Mouse (Mus musculus): ENCODE results near the gene Rccd1. TPM values are rescaled to one million over a fixed set of nuclear protein-coding genes. Genes with fewer than 3 reads are reported as not detected.

Rccd1 gene
- polyA plus RNA-seq, 1 experiment from 2014 or later = 16.1 TPM

DNA sequence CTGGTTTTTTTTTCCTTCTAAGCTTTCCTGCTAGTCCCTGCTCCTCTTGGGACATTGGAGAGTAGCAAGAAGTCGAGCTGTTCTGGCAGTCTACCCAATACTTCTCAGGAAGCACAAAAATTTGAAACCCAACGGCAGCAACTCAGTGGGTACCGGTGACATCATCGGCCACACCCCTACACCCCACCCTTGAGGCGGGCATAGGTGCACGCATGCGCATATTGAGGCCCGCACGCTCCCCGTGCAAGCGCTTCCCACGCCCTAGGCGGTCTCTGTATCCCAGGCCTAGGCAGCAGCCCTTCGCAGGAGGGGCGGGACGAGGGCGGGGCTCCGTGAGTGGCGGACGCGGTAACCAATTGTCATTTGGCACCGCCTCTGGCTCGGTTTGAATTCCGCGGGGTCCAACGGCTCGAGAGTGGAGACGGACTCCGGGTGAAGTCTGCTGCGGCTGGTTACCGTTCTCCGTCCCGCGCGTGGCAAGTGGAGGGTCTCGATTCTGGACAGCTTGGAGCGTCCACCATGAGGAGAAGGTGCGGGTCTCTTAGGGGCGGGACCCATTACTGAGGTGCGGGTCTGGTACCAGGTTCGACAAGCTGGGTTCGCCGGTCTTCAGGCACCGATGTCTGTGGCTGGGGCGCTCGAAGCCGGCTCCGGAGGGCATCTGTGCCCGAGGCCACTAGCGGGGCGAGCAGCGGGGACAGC, 30.0 kb downstream of the Rccd1 start, which contains the start of gene Prc1:
Prc1 (plus strand) TSS at position 389 of the 702 bp plus-strand sequence.
- no peaks in the 10 kb centered on the region for H3K27me3 ChIP-seq
- peaks cover 8% of the 10 kb centered on the region; the same call in 1 of the 2 replicates for H3K4me1 ChIP-seq (replicated peaks)
- H3K4me2 ChIP-seq = peak within 1 kb of the TSS; percentile 97
- H3K9me3 ChIP-seq = no peaks in the 10 kb centered on the region
- peak; percentile 98 for ATAC-seq (ENCODE audit: low FRiP score)
- H3K9ac ChIP-seq = peak within 1 kb of the TSS; percentile 75
- H3K4me3 ChIP-seq = peak within 1 kb of the TSS; percentile 68
- under 1% methylated on average over 52 of the region's 52 CpGs for WGBS
- H3K36me3 ChIP-seq = peaks cover 19% of the 10 kb centered on the region
- H3K27ac ChIP-seq = peak within 1 kb of the TSS; percentile 41

DNA sequence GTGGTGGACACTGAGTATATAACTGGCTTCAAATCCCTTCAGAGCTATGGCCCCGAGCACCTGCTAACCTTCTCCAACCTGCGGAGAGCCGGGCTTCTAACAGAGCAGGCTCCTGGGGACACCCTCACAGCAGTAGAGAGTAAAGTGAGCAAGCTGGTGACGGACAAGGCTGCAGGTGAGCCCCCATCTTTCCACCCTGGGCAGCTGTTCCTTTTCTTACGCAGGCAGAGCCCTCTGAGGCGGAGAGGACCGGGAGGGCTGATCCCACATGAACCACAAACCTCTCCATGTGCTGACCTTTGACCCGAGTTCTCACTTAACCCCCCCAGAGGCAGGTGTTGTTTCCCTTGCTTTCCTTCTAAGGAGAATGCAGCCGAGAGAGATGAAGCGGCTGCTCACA, 36.5 kb downstream of the Rccd1 start:
- Histone ChIP-seq H3K4me1 (replicated peaks) (no peaks in the 10 kb centered on the region), H3K27ac (no peak overlapping the region), H3K4me3 (no peak overlapping the region), H3K9me3 (no peaks in the 10 kb centered on the region), H3K4me2 (no peak overlapping the region), H3K36me3 (peaks cover 82% of the 10 kb centered on the region), H3K27me3 (no peaks in the 10 kb centered on the region), H3K9ac (no peak overlapping the region)
- ATAC-seq (ENCODE audit: low FRiP score) = no peak
- 84% methylated on average over 10 of the region's 10 CpGs for WGBS

DNA sequence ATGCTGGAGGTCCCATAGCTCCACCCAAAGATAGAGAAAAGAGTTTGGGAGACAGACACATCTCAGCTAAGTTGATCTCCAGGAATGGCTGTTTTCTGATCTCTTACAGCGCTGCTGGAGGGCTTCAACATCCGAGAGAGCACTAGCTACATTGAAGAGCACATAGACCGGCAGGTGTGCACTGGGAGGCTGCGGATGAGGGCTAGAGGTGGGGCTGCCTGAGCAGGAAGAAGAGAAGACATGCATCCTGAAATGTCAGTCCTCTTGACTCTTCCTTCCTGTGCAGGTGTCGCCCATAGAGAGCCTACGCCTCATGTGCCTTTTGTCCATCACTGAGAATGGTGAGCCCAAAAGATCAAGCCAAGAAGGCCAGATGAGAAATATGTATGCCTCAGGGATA, 38.5 kb downstream of the Rccd1 start:
- H3K4me1 ChIP-seq (replicated peaks) = no peaks in the 10 kb centered on the region
- H3K27me3 ChIP-seq = no peaks in the 10 kb centered on the region
- H3K36me3 ChIP-seq = peaks cover 87% of the 10 kb centered on the region
- ATAC-seq (ENCODE audit: low FRiP score) = no peak
- no peaks in the 10 kb centered on the region for H3K9me3 ChIP-seq
- no peak overlapping the region for H3K4me3 ChIP-seq
- H3K9ac ChIP-seq = no peak overlapping the region
- 96% methylated on average over 6 of the region's 6 CpGs for WGBS
- no peak overlapping the region for H3K4me2 ChIP-seq
- H3K27ac ChIP-seq = no peak overlapping the region

DNA sequence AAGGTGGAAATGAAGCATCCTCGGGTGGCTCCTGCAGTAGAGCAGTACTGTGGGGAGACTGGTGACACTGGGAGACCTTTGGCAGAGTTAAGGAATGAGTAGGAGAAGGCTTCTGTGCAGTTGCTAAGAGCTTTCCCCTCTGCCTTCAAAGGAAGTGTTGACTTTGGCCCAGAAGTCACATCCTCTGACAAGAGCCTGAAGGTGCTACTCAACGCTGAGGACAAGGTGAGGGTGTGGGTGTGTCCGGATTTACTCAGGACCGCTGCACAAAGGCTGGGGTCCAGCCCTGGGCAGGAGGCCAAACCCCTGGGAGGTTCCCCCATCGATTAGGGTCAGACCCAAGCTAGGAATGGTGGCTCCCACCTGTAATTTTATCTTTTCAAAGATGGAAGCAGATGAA, 39.9 kb downstream of the Rccd1 start:
- H3K4me2 ChIP-seq = no peak overlapping the region
- H3K9me3 ChIP-seq = no peaks in the 10 kb centered on the region
- H3K4me1 ChIP-seq (replicated peaks) = no peaks in the 10 kb centered on the region
- no peak overlapping the region for H3K4me3 ChIP-seq
- H3K9ac ChIP-seq = no peak overlapping the region
- no peaks in the 10 kb centered on the region for H3K27me3 ChIP-seq
- H3K36me3 ChIP-seq = peaks cover 87% of the 10 kb centered on the region
- no peak for ATAC-seq (ENCODE audit: low FRiP score)
- no peak overlapping the region for H3K27ac ChIP-seq
- 96% methylated on average over 5 of the region's 5 CpGs for WGBS

DNA sequence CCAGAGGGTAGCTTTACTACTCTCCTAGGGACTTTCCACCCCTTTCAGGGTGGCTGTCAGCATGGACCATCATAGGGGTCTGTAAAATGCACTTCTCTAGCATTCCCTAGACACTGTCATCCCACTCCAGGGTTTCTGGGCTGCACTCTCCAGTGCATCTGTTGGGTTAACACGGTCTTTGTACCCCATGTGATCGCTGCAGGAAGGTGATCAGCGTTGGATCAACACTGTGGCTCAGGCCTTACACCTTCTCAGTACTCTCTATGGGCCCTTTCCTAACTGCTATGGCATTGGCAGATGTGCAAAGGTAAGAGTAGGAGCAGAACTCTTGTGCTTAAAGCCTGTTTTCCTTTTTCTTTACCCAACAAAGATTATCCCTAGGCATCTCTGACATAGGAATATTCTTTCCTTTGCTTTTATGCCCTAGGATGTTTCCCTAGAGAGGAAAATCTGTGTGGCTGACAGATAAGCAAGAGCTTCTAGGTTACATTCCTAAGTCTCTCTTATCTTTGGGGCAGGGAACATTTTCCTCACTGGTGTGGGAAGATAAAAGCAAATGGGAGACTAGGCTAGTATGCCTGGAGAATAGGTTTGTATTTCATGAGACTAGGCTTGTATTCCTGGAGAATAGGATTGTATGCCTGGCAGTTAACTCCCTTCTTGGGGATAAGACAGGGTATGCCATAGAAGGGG, 40.9 kb downstream of the Rccd1 start:
- no peak for ATAC-seq (ENCODE audit: low FRiP score)

DNA sequence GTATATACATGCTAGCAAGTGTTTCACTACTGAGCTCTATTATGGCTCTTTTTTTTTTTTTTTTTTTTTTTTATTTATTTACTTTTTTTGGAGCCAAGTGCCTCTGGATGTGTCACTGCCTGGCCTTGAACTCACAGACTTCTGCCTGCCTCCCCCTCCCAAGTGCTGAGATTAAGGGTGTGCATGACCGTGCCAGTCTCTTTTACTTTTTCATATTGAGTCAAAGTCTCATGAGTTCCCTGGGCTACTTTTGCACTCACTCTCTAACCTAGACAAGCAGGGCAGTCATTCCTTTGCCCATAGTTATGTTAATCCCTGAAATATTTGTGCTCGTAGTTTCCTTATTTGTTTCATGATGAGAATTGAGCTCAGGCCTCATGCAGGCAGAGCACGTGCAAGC, 42.6 kb downstream of the Rccd1 start:
- ATAC-seq (ENCODE audit: low FRiP score) = no peak

More for the DNA sequence above, 40.9 kb downstream of the Rccd1 start:
- Histone ChIP-seq H3K36me3 (peaks cover 90% of the 10 kb centered on the region), H3K4me2 (no peak overlapping the region), H3K4me3 (no peak overlapping the region), H3K4me1 (replicated peaks) (no peaks in the 10 kb centered on the region), H3K27ac (no peak overlapping the region), H3K27me3 (no peaks in the 10 kb centered on the region), H3K9ac (no peak overlapping the region), H3K9me3 (no peaks in the 10 kb centered on the region)
- WGBS = 89% methylated on average over 3 of the region's 3 CpGs

DNA sequence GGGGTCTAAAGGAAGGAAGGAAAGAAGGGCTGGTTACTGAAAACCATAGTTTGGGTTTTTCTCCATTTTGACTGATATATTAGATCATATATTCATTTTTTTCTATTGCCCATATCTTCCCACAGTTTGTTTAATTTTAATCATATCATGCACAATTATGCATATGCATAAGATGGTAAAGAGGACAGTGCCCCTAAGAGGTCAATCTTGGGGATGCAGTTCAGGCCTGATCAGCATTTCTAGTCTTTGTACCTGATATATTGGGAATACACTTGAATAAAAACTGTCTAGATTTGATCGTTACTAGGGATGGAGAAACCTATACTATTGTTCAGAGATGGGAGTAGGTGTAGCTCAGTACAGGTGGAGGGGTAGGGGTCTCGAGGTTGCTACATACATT, 43.3 kb downstream of the Rccd1 start:
- WGBS = 94% methylated on average over 2 of the region's 2 CpGs
- H3K4me2 ChIP-seq = no peak overlapping the region
- no peaks in the 10 kb centered on the region for H3K27me3 ChIP-seq
- H3K9me3 ChIP-seq = no peaks in the 10 kb centered on the region
- peaks cover 90% of the 10 kb centered on the region for H3K36me3 ChIP-seq
- H3K27ac ChIP-seq = no peak overlapping the region
- no peak for ATAC-seq (ENCODE audit: low FRiP score)
- H3K4me3 ChIP-seq = no peak overlapping the region
- no peaks in the 10 kb centered on the region for H3K4me1 ChIP-seq (replicated peaks)
- no peak overlapping the region for H3K9ac ChIP-seq

More for the DNA sequence above, 42.6 kb downstream of the Rccd1 start:
- H3K27ac ChIP-seq = no peak overlapping the region
- H3K9me3 ChIP-seq = no peaks in the 10 kb centered on the region
- H3K27me3 ChIP-seq = no peaks in the 10 kb centered on the region
- WGBS = 86% methylated on average over 3 of the region's 3 CpGs
- H3K36me3 ChIP-seq = peaks cover 90% of the 10 kb centered on the region
- no peaks in the 10 kb centered on the region for H3K4me1 ChIP-seq (replicated peaks)
- H3K4me2 ChIP-seq = no peak overlapping the region
- H3K9ac ChIP-seq = no peak overlapping the region
- no peak overlapping the region for H3K4me3 ChIP-seq

DNA sequence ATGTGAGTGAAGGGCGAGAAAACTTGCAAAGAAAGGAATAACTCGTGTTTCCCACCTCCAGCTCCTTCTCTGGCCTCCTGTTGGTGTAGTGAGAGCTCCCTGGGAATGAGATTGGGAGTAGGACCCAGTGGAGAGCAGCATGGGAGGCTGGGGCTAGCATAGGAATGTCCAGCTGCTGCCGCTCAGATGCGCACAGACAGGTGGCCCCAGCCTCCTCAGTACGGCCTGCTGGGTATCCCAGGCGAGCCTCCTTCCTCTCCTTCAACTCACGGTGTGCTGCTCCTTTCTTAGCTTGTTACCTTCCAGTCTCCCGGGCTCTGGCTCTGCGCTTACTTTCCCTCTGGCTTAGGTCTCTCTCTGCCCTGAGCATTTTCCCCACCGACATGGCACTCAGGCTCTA, 44.2 kb downstream of the Rccd1 start:
- WGBS = 86% methylated on average over 10 of the region's 10 CpGs

DNA sequence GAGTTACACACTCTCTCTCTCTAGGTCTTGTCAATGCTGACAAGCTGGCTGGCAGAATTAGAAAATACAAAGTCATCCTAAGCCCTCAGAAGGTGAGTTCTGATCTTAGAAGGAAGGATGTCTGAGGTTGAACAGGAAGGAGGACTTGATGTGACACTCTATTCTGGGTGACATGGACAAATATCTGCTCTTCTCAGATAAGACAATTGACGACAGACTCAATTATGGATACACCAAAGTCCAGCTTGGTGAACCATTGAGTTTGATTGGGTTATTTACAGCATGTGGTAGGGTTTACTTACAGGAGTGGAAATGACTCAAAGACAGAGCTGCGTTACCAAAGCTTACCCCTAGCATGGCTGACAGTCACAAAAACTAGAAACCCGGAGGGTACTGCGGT, 47.9 kb downstream of the Rccd1 start:
- Histone ChIP-seq H3K9me3 (peaks cover 14% of the 10 kb centered on the region), H3K27me3 (no peaks in the 10 kb centered on the region), H3K27ac (no peak overlapping the region), H3K4me1 (replicated peaks) (peaks cover 2% of the 10 kb centered on the region), H3K4me2 (no peak overlapping the region), H3K9ac (no peak overlapping the region), H3K4me3 (no peak overlapping the region), H3K36me3 (peaks cover 88% of the 10 kb centered on the region)
- no peak for ATAC-seq (ENCODE audit: low FRiP score)
- WGBS = 95% methylated on average over 4 of the region's 4 CpGs

More for the DNA sequence above, 44.2 kb downstream of the Rccd1 start:
- H3K4me1 ChIP-seq (replicated peaks) = no peaks in the 10 kb centered on the region
- no peak for ATAC-seq (ENCODE audit: low FRiP score)
- peaks cover 3% of the 10 kb centered on the region for H3K9me3 ChIP-seq
- H3K36me3 ChIP-seq = peaks cover 89% of the 10 kb centered on the region
- no peaks in the 10 kb centered on the region for H3K27me3 ChIP-seq
- no peak overlapping the region for H3K4me2 ChIP-seq
- no peak overlapping the region for H3K4me3 ChIP-seq
- no peak overlapping the region for H3K9ac ChIP-seq
- no peak overlapping the region for H3K27ac ChIP-seq

DNA sequence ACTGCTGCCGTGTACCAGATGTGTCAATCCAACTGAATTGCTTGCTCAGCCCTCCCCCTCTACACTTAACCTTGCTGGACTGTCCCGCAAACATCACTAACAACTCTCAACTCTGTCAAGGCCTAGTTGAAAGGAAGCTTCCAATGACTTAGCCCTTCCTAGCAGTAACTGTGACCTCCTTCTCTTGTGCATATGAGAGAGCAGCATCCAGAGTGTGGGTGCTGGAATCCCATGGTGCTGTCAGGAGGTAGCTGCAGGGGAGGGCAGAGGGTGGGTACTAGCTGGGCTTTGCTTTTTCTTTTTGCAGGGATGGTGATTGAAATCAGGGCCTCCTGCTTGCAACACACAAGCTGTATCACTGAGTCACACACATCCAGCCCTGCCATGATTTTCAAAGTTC, 50.8 kb downstream of the Rccd1 start:
- Histone ChIP-seq H3K9me3 (peaks cover 14% of the 10 kb centered on the region), H3K4me2 (no peak overlapping the region), H3K4me1 (replicated peaks) (peaks cover 25% of the 10 kb centered on the region), H3K36me3 (peaks cover 64% of the 10 kb centered on the region), H3K4me3 (no peak overlapping the region), H3K27ac (no peak overlapping the region), H3K9ac (no peak overlapping the region), H3K27me3 (no peaks in the 10 kb centered on the region)
- WGBS = 95% methylated on average over 2 of the region's 2 CpGs
- no peak for ATAC-seq (ENCODE audit: low FRiP score)

DNA sequence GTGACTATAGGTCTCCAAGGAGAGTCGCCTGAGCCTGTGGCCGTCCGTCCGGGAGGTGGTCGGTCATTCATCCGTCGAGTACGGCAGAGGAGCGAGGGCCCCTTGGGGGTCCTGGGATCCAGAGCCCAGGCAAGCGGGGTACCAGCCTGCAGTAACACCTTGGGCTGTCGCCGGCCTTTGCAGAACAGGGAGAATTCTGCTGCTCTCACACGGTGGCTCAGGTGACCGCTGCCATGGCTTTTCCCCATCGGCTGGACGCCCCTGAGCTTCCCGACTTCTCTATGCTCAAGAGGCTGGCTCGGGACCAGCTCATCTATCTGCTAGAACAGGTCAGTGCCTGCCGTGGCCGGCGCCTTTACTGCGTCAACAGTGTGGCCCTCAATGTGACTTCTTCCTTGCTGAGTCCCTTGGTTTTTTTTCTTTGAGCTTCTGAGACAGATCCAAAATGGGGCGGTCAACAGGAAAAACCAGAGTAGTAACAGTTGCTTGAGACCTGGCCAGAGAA, 54.5 kb downstream of the Rccd1 start:
- Histone ChIP-seq H3K9me3 (peaks cover 8% of the 10 kb centered on the region), H3K4me3 (peak overlapping the region; percentile 89), H3K4me2 (peak overlapping the region; percentile 95), H3K27me3 (no peaks in the 10 kb centered on the region), H3K4me1 (replicated peaks) (peaks cover 27% of the 10 kb centered on the region), H3K27ac (peak overlapping the region; percentile 85), H3K36me3 (peaks cover 53% of the 10 kb centered on the region), H3K9ac (peak overlapping the region; percentile 89)
- ATAC-seq (ENCODE audit: low FRiP score) = no peak; the same call in 1 of the 2 replicates
- 1% methylated on average over 23 of the region's 23 CpGs for WGBS

DNA sequence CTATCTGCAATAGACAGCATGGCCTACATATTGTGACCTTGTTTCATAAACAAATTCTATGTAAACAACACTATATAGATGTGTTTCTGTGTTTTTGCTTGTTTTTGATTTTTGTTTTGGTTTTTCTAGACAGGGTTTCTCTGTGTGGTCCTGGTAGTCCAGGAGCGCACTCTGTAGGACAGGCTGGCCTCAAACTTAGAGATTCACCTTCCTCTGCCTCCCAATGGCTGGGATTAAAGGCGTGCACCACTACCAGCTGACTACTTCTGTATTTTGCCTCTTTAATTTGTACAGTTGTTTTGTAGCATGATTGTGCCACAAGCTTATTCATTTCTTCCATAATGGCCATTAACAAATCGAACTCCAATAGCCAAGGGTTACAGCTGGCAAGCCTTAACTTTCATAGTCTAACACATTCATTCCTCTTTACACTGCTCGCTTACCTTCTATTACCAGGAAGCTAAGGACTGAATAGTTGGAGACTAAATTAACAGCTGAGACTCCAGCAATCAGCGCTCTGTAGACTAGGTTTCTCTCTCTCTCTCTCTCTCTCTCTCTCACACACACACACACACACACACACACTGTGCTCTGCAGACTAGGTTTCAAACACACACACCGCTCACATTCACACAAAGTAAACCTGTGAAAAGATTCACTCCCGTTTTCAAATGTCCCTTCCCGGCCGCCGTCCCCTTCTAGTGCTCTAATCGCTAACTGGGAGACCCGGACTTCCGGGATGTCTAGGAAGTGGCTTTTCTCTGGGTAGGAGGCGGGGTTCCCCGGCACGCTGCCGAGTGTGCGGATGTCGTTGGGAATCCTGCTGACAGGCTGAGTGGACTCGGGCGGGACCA, 55.1 kb downstream of the Rccd1 start, which contains the start of gene Vps33b:
Vps33b (plus strand) TSS at position 753 of the 854 bp plus-strand sequence.
- no peaks in the 10 kb centered on the region for H3K27me3 ChIP-seq

More for the DNA sequence above, 55.1 kb downstream of the Rccd1 start, which contains the start of gene Vps33b:
- H3K27ac ChIP-seq = peak within 1 kb of the TSS; percentile 85
- peak within 1 kb of the TSS; percentile 89 for H3K4me3 ChIP-seq
- 5% methylated on average over 21 of the region's 21 CpGs for WGBS
- peak; percentile 93 for ATAC-seq (ENCODE audit: low FRiP score)
- H3K4me1 ChIP-seq (replicated peaks) = peaks cover 27% of the 10 kb centered on the region
- peak within 1 kb of the TSS; percentile 89 for H3K9ac ChIP-seq
- peaks cover 2% of the 10 kb centered on the region for H3K9me3 ChIP-seq
- H3K36me3 ChIP-seq = peaks cover 53% of the 10 kb centered on the region
- H3K4me2 ChIP-seq = peak within 1 kb of the TSS; percentile 95
